Mouse (Mus musculus) heart, postnatal 14 days (tissue): ENCODE data around the gene Pitpnb. TPM values are rescaled to one million over a fixed set of nuclear protein-coding genes. Genes with fewer than 3 reads are reported as not detected.

ENCODE experiments used
- DNase-seq, 2 experiments: peaks; one replicate each; pipeline ENCODE4 v3.0.0; 2021 to 2022
- intact Hi-C: fragments of 180-260 bp; cut with DNase I; formaldehyde crosslinking; loops from one replicate; pipeline ENCODE4 v1.15.1; 2025
- total RNA-seq, 2 experiments: library from RNA; stranded (reverse); gene quantifications; 2 replicates each; pipeline ENCODE4 v1.2.3; 2021

The Pitpnb gene
- total RNA-seq, 2 experiments from 2014 or later: 44.5 to 45.1 TPM

- intact Hi-C loops: loop anchor here (5.0 to 10.0 kb wide), 4 partner anchors 204 to 596 kb away; no protein-coding TSS in a partner anchor
- peak; percentile 52 to 55 for DNase-seq
Observed at GRCm38 (mm10) chr5:111418202-111419120, 87.9 kb downstream of the Pitpnb start.

GRCm38 (mm10) chr5:111419121-111419881, 88.7 kb downstream of the Pitpnb start:
- no peak for DNase-seq
- intact Hi-C loops: loop anchor here (5.0 to 10.0 kb wide), 4 partner anchors 203 to 596 kb away; no protein-coding TSS in a partner anchor

- intact Hi-C loops: no loop called here
- DNase-seq: peak in 1 of 2 experiments; percentile 39
Observed at GRCm38 (mm10) chr5:111420011-111420691, 89.6 kb downstream of the Pitpnb start.

GRCm38 (mm10) chr5:111420896-111421295, 90.3 kb downstream of the Pitpnb start:
- DNase-seq: no peak
- intact Hi-C loops: no loop called here

- no peak for DNase-seq
- intact Hi-C loops: no loop called here
Observed at GRCm38 (mm10) chr5:111421424-111421823, 90.9 kb downstream of the Pitpnb start.

- intact Hi-C loops: no loop called here
- no peak for DNase-seq
Observed at GRCm38 (mm10) chr5:111422058-111422800, 91.7 kb downstream of the Pitpnb start.

- intact Hi-C loops: no loop called here
- DNase-seq: no peak
Observed at GRCm38 (mm10) chr5:111423011-111423410, 92.4 kb downstream of the Pitpnb start.

- no peak for DNase-seq
- intact Hi-C loops: no loop called here
Observed at GRCm38 (mm10) chr5:111423616-111424015, 93.1 kb downstream of the Pitpnb start.

GRCm38 (mm10) chr5:111425813-111426212, 95.2 kb downstream of the Pitpnb start:
- intact Hi-C loops: no loop called here
- DNase-seq: no peak

- DNase-seq: no peak
- intact Hi-C loops: no loop called here
Observed at GRCm38 (mm10) chr5:111426249-111426648, 95.7 kb downstream of the Pitpnb start.

GRCm38 (mm10) chr5:111428882-111429281, 98.3 kb downstream of the Pitpnb start:
- intact Hi-C loops: no loop called here
- DNase-seq: no peak

- peak; percentile 33 to 40 for DNase-seq
- intact Hi-C loops: no loop called here
Observed at GRCm38 (mm10) chr5:111429726-111430125, 99.2 kb downstream of the Pitpnb start.

- intact Hi-C loops: no loop called here
- DNase-seq: peak; percentile 44 to 64
Observed at GRCm38 (mm10) chr5:111431007-111431730, 100.6 kb downstream of the Pitpnb start.

GRCm38 (mm10) chr5:111432842-111433241, 102.3 kb downstream of the Pitpnb start:
- no peak for DNase-seq

GRCm38 (mm10) chr5:111434342-111434842, 103.8 kb downstream of the Pitpnb start:
- intact Hi-C loops: no loop called here
- DNase-seq: no peak

More at GRCm38 (mm10) chr5:111432842-111433241, 102.3 kb downstream of the Pitpnb start:
- intact Hi-C loops: no loop called here

GRCm38 (mm10) chr5:111436260-111436659, 105.7 kb downstream of the Pitpnb start:
- DNase-seq: no peak
- intact Hi-C loops: no loop called here

GRCm38 (mm10) chr5:111437205-111437604, 106.6 kb downstream of the Pitpnb start:
- DNase-seq: no peak
- intact Hi-C loops: no loop called here
